Mouse (Mus musculus) cerebellum, adult 2 months (tissue): ENCODE results near the gene Polr3h. TPM values are rescaled to one million over a fixed set of nuclear protein-coding genes. Genes with fewer than 3 reads are reported as not detected.
A peak's percentile ranks its signal among the peaks of the same experiment; 100 is the strongest.

Experiments used
- DNase-seq, 2 experiments: peaks; one replicate each; pipeline ENCODE4 v3.0.0; 2021
- H3K27ac ChIP-seq: fragments of 200-500 bp; 2 replicates; pipeline ENCODE4 v1.5.1; 2012; ENCODE audit warnings: low read length, control low read depth, inconsistent platforms; ENCODE audit not compliant: insufficient read depth
- H3K27me3 ChIP-seq: fragments of 200-500 bp; 2 replicates; pipeline ENCODE4 v1.6.1; 2012; ENCODE audit warnings: inconsistent platforms, mild to moderate bottlenecking, low read length, moderate library complexity; ENCODE audit not compliant: control insufficient read depth, insufficient read depth
- H3K4me1 ChIP-seq: fragments of 200-500 bp; 2 replicates; pipeline ENCODE4 v1.6.1; 2011; ENCODE audit warnings: low read length; ENCODE audit not compliant: control insufficient read depth, insufficient read depth
- H3K4me3 ChIP-seq: fragments of 200-500 bp; replicated peaks from 2 replicates; pipeline ENCODE3; 2011; ENCODE audit warnings: mild to moderate bottlenecking, low read depth, low read length, control low read depth; ENCODE audit not compliant: insufficient read depth
- CTCF ChIP-seq: fragments of 200-500 bp; IDR thresholded peaks from 2 replicates; pipeline ENCODE4 v1.5.1; 2011; ENCODE audit warnings: low read depth, mild to moderate bottlenecking, control low read depth, low read length, moderate library complexity, borderline replicate concordance; ENCODE audit not compliant: insufficient read depth
- POLR2A ChIP-seq: fragments of 200-500 bp; IDR thresholded peaks from 2 replicates; pipeline ENCODE4 v1.6.1; 2011; ENCODE audit warnings: low read length, control low read depth, borderline replicate concordance; ENCODE audit not compliant: insufficient read depth
- WGBS: fragments of 180-500 bp; shearing (Covaris S2); methylation state at CpG from one replicate; pipeline ENCODE4 v1.1.7; 2018; 5-methylcytosine and 5-hydroxymethylcytosine counted together
- polyA plus RNA-seq: library from polyadenylated mRNA; depleted of rRNA; stranded (reverse); fragments of >200 nt; gene quantifications from 2 replicates; pipeline ENCODE4 v1.2.3, GENCODE M21; 2012

Gene Polr3h
- polyA plus RNA-seq, 1 experiment, result 51.2 TPM

GRCm38 (mm10) chr15:81940219-81940618 lies 14.2 kb upstream of the Polr3h start:
- TF ChIP-seq POLR2A (no peak), CTCF (no peak)
- WGBS, result 45% methylated on average over 5 of the region's 5 CpGs
- Histone ChIP-seq H3K27ac (peak overlapping the region; percentile 47; the same call in 1 of the 2 replicates), H3K27me3 (no peaks in the 10 kb centered on the region), H3K4me3 (no peak overlapping the region), H3K4me1 (peaks cover 12% of the 10 kb centered on the region)
- peak; percentile 48 to 74 for DNase-seq

- H3K4me1 ChIP-seq, result peaks cover 12% of the 10 kb centered on the region
- TF ChIP-seq POLR2A, result no peak
- no peak for TF ChIP-seq CTCF
- H3K27me3 ChIP-seq, result no peaks in the 10 kb centered on the region
- WGBS, result 78% methylated on average over 4 of the region's 4 CpGs
- no peak overlapping the region for H3K27ac ChIP-seq
- DNase-seq, result no peak
- H3K4me3 ChIP-seq, result no peak overlapping the region
Observed at GRCm38 (mm10) chr15:81939774-81940173, 13.7 kb upstream of the Polr3h start.

GRCm38 (mm10) chr15:81939157-81939715 lies 13.2 kb upstream of the Polr3h start:
- peak in 1 of 2 experiments; percentile 29 for DNase-seq
- TF ChIP-seq POLR2A, result no peak
- no peak for TF ChIP-seq CTCF
- Histone ChIP-seq H3K27ac (no peak overlapping the region; the same call in 1 of the 2 replicates), H3K4me3 (no peak overlapping the region), H3K27me3 (no peaks in the 10 kb centered on the region), H3K4me1 (peaks cover 12% of the 10 kb centered on the region)
- WGBS, result 63% methylated on average over 10 of the region's 10 CpGs

- TF ChIP-seq CTCF, result peak; percentile 87
- no peak for TF ChIP-seq POLR2A
- Histone ChIP-seq H3K27me3 (no peaks in the 10 kb centered on the region), H3K4me1 (peaks cover 12% of the 10 kb centered on the region), H3K27ac (peak overlapping the region; percentile 32; the same call in 1 of the 2 replicates), H3K4me3 (peak overlapping the region; percentile 65)
- 28% methylated on average over 2 of the region's 2 CpGs for whole genome bisulfite sequencing
- peak; percentile 76 for DNase-seq
Observed at GRCm38 (mm10) chr15:81938246-81938645, 12.2 kb upstream of the Polr3h start.

- H3K27me3 ChIP-seq, result no peaks in the 10 kb centered on the region
- peaks cover 11% of the 10 kb centered on the region for H3K4me1 ChIP-seq
- TF ChIP-seq POLR2A (no peak), CTCF (no peak)
- peak; percentile 70 to 71 for DNase-seq
- peak overlapping the region; percentile 65 for H3K4me3 ChIP-seq
- WGBS, result 3% methylated on average over 19 of the region's 19 CpGs
- peak overlapping the region; percentile 84 for H3K27ac ChIP-seq
Observed at GRCm38 (mm10) chr15:81937098-81937972, 11.3 kb upstream of the Polr3h start.

- Histone ChIP-seq H3K27ac (peak within 1 kb of the TSS; percentile 84), H3K4me3 (peak within 1 kb of the TSS; percentile 65), H3K27me3 (no peaks in the 10 kb centered on the region), H3K4me1 (peaks cover 9% of the 10 kb centered on the region)
- 1% methylated on average over 12 of the region's 12 CpGs for WGBS
- DNase-seq, result peak; percentile 84
- peak; percentile 9; the same call in 1 of the 2 replicates for TF ChIP-seq CTCF
- TF ChIP-seq POLR2A, result peak; percentile 57
Observed at GRCm38 (mm10) chr15:81936679-81937078, 10.6 kb upstream of the Polr3h start, which contains the start of gene Csdc2. Gene Csdc2 (plus strand): TSS chr15:81936759.

GRCm38 (mm10) chr15:81935869-81936637 lies 10.0 kb upstream of the Polr3h start:
- peak overlapping the region; percentile 84 for H3K27ac ChIP-seq
- H3K4me3 ChIP-seq, result peak overlapping the region; percentile 65
- H3K4me1 ChIP-seq, result peaks cover 9% of the 10 kb centered on the region
- 46% methylated on average over 7 of the region's 7 CpGs for WGBS
- H3K27me3 ChIP-seq, result no peaks in the 10 kb centered on the region
- TF ChIP-seq POLR2A, result no peak
- no peak for TF ChIP-seq CTCF
- DNase-seq, result no peak
